Mouse (Mus musculus) kidney, adult 2 months (tissue): Measurements from ENCODE around the gene Cmtm6.

ENCODE experiments used
- CTCF ChIP-seq: fragments of 200-500 bp; conservative IDR thresholded peaks from 2 replicates; pipeline ENCODE4 v1.5.1; 2011; ENCODE audit warnings: low read depth, mild to moderate bottlenecking, control low read depth, low read length, moderate library complexity, mixed read lengths; ENCODE audit not compliant: insufficient read depth, insufficient read length
- POLR2A ChIP-seq: fragments of 200-500 bp; IDR thresholded peaks from one replicate; pipeline ENCODE4 v1.6.1; 2011; ENCODE audit warnings: low read depth, low read length, control low read depth

DNA sequence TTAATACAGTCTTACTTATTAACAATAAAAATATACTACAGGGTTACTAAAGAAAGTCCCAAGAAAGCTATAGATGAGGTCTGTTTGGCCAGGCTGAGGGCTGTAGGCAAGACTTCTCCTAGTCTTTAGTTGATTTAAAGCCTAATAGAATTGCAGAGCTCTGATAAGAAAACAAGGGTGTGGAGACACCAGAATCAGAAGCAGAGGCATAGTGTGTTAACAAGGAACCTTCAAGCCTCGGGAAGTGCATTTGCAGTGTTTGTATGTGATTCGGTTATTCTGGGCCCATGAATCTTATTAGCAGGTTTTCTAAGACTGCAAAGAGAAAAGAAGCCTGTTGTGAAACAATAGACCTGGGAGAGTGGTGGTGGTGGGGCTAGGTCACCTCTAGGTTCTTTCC lies 2.3 kb downstream of the Cmtm6 start:
- TF ChIP-seq CTCF (no peak), POLR2A (no peak)
